Mouse (Mus musculus) heart, adult 2 months (tissue): ENCODE measurements around the gene Fam173a.

Experiments
- CTCF ChIP-seq: fragments of 200-600 bp; IDR thresholded peaks from 2 replicates; pipeline ENCODE4 v1.8.1; 2022; ENCODE audit warnings: antibody characterized with exemption, mild to moderate bottlenecking, moderate library complexity
- POLR2A ChIP-seq: fragments of 200-500 bp; IDR thresholded peaks from 2 replicates; pipeline ENCODE4 v1.6.1; 2011; ENCODE audit warnings: mild to moderate bottlenecking, low read depth, low read length, control low read depth; ENCODE audit not compliant: insufficient read depth

DNA sequence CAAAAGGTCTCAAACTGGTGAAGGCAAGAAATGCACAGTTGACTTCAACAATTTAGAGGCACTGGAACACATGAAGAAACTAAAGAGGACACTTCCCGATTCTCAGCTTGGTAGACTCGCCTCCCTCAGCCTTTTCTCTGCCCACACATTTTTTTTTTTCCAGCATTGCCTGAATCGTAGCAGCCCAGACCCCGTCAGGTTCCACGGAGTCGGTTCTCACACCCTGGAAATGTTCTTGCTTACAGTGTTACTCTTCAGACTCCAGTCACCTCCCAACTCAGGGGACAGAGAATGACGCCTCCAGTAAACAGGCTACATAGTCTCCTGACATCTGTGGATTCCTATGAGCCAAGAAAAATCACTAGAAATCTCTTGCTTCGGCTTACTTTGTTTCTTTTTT lies 32.6 kb downstream of the Fam173a start:
- TF ChIP-seq CTCF (no peak), POLR2A (no peak)
